ENCODE assay signal across 10 mouse cellular contexts in the genomic region with DNA sequence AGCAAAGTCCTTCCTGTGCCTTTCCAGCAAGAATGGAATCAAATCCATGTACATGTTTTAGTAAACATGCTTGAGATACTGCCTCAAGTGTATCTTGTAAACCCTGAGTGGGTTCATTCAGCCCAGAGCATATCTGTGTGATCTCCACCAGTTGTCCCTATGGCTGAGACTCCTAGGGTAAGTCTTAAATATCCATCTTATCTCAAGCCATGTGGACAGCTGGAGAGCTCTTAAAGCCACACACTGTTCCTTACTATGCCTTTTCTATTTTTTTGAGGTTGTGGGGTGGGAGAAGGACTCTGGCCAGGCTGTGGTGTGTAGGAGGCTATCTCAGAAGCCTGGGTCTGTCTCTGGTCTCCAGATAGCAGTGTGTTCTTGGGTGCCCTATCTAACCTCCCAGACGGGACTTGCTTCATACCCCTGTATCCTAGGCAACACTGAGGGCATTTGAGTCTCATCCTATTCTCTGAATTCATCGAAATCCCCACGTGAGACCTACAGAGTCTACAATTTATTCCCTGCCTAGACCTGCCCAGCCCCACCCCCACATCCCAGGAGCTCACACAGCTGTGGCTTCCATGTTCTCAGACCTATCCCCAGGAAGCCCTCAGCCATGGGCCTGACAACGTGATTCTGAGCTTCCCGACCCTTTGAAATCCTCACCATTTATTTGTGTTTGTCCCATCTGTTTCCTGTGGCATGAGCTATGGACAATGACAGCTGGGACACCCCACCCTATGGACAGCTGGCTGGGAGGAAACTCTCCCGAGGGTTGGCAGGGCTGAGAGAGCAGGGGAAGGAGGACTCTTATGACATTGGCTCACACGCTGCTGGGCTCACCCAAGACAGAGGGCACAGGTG.
DNase-seq lines count a peak whose midpoint lies in the region; ATAC-seq lines count a peak whose summit lies in the region.
"Had no signal": no experiment of that assay in that cellular context is flagged by ENCODE, and none has a peak within 500 bp of the region (broad histone marks: within the 10 kb centered on the region; RNA-seq: fewer than 3 reads in every experiment).

No protein-coding gene starts in this region.

- H3K9me3 ChIP-seq in midbrain, embryonic 13.5 days: no peaks in the 10 kb centered on the region
- H3K9me3 ChIP-seq in midbrain, embryonic 15.5 days: no peaks in the 10 kb centered on the region
- no peaks in the 10 kb centered on the region for H3K9me3 ChIP-seq in liver, embryonic 13.5 days (replicated peaks)

- peaks cover 11% of the 10 kb centered on the region; the same call in 1 of the 2 replicates for H3K4me1 ChIP-seq in midbrain, embryonic 13.5 days (replicated peaks)
- no peaks in the 10 kb centered on the region for H3K4me1 ChIP-seq in midbrain, embryonic 15.5 days
- H3K4me1 ChIP-seq in liver, embryonic 13.5 days (replicated peaks): peaks cover 29% of the 10 kb centered on the region

- no peak overlapping the region for H3K27ac ChIP-seq in midbrain, embryonic 13.5 days
- no peak overlapping the region for H3K27ac ChIP-seq in midbrain, embryonic 15.5 days
- H3K27ac ChIP-seq in liver, embryonic 13.5 days: no peak overlapping the region

- peak; percentile 97 for DNase-seq in heart, adult 11 months
- DNase-seq in heart, postnatal 14 days: no peak
- DNase-seq in liver, embryonic 13.5 days: peak; percentile 26
- DNase-seq in skeletal muscle tissue, adult 2 months (ENCODE audit: low read depth, low spot score): peak; percentile 32
- no peak for DNase-seq in thymus, adult 18-20 months
- DNase-seq in cerebellum, postnatal 14 days: no peak
- DNase-seq: heart, adult 18-20 months; layer of hippocampus, adult 9-11 months had no signal

- no peaks in the 10 kb centered on the region for H3K36me3 ChIP-seq in midbrain, embryonic 13.5 days
- no peaks in the 10 kb centered on the region for H3K36me3 ChIP-seq in midbrain, embryonic 15.5 days (replicated peaks)
- no peaks in the 10 kb centered on the region for H3K36me3 ChIP-seq in liver, embryonic 13.5 days

- H3K27me3 ChIP-seq in midbrain, embryonic 13.5 days: peaks cover 19% of the 10 kb centered on the region
- H3K27me3 ChIP-seq in midbrain, embryonic 15.5 days (replicated peaks): 0 out of 2 replicates have a peak, but pooled peaks cover 2% of the 10 kb centered on the region
- no peaks in the 10 kb centered on the region for H3K27me3 ChIP-seq in liver, embryonic 13.5 days

- H3K4me3 ChIP-seq in midbrain, embryonic 13.5 days (replicated peaks): no peak overlapping the region
- H3K4me3 ChIP-seq in midbrain, embryonic 15.5 days: no peak overlapping the region
- no peak overlapping the region for H3K4me3 ChIP-seq in liver, embryonic 13.5 days (replicated peaks)

- no peak overlapping the region for H3K4me2 ChIP-seq in midbrain, embryonic 13.5 days (replicated peaks)
- H3K4me2 ChIP-seq in midbrain, embryonic 15.5 days: no peak overlapping the region
- no peak overlapping the region for H3K4me2 ChIP-seq in liver, embryonic 13.5 days

- H3K9ac ChIP-seq in midbrain, embryonic 13.5 days (replicated peaks): no peak overlapping the region
- H3K9ac ChIP-seq in midbrain, embryonic 15.5 days: no peak overlapping the region
- no peak overlapping the region for H3K9ac ChIP-seq in liver, embryonic 13.5 days

- 39% methylated on average over 7 of the region's 7 CpGs for WGBS in midbrain, embryonic 13.5 days
- 36% methylated on average over 7 of the region's 7 CpGs for WGBS in midbrain, embryonic 15.5 days
- WGBS in liver, embryonic 13.5 days (ENCODE audit: insufficient replicate concordance): 31% methylated on average over 7 of the region's 7 CpGs

- intact Hi-C loops in heart, postnatal 14 days (cut with DNase I): no loop called here

- peak; percentile 41; the same call in 1 of the 2 replicates for ATAC-seq in midbrain, embryonic 13.5 days
- ATAC-seq in midbrain, embryonic 15.5 days (replicated peaks): no peak
- ATAC-seq in liver, embryonic 13.5 days (ENCODE audit: low read depth): peak; percentile 88

Comparison
In these comparisons a context has a peak if more than half of its experiments do, and no peak if none do; other contexts are left out.
1. DNase-seq: peak in heart, adult 11 months (single experiment), liver, embryonic 13.5 days (single experiment) and skeletal muscle tissue, adult 2 months (single experiment); none in heart, postnatal 14 days (0 of 2), thymus, adult 18-20 months (0 of 2) and cerebellum, postnatal 14 days (0 of 2).